In the genomic region with DNA sequence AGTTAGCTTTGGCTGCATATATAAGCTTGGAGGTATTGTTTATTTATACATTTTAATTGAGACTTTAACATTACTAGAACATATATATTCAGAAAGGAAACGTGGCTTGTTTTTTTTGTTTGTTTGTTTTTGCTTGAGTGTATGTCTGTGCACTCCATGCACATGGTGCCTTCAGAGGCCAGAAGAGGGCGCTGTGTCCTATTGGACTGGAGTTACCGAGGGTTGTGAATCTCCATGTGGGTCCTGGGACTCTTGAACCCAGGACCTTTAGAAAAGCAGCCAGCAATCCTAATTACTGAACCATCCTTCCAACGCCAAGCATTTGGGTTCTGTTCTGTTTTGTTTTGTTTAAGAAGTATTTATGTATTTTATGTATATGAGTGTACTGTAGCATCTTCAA, we compare ENCODE assay signal across 10 mouse cellular contexts. TPM values are rescaled to one million over a fixed set of nuclear protein-coding genes. Genes with fewer than 3 reads are reported as not detected.
DNase-seq lines count a peak whose midpoint lies in the region; ATAC-seq and TF ChIP-seq lines count a peak whose summit lies in the region.
"Had no signal": no experiment of that assay in that cellular context is flagged by ENCODE, and none has a peak within 500 bp of the region (broad histone marks: within the 10 kb centered on the region; RNA-seq: fewer than 3 reads in every experiment).

No protein-coding gene starts in this region.

- H3K27ac ChIP-seq in kidney, adult 2 months (ENCODE audit: insufficient read depth, low read depth, low read length), result no peak overlapping the region
- H3K27ac ChIP-seq in ES-Bruce4 (ENCODE audit: insufficient read depth, low read length), result no peak overlapping the region
- peak overlapping the region; percentile 76 for H3K27ac ChIP-seq in liver, embryonic 12.5 days
- H3K27ac ChIP-seq: hindbrain, embryonic 13.5 days had no signal

- TF ChIP-seq CTCF in kidney, adult 2 months (conservative IDR thresholded peaks at IDR 0.05; ENCODE audit: insufficient read depth, insufficient read length, low read depth, low read length), result 0 out of 2 replicates have a peak, but pooled peaks have one; percentile 18
- peak; percentile 67 for TF ChIP-seq CTCF in ES-Bruce4 (IDR thresholded peaks at IDR 0.05; ENCODE audit: low read depth, low read length)

- TF ChIP-seq EP300 in ES-Bruce4 (IDR thresholded peaks at IDR 0.05; ENCODE audit: insufficient read depth, low read depth, low read length), result no peak

- 93% methylated on average over 4 of the region's 4 CpGs for WGBS in kidney, adult 2 months
- WGBS in liver, embryonic 12.5 days (ENCODE audit: insufficient replicate concordance), result 72% methylated on average over 4 of the region's 4 CpGs

- no peaks in the 10 kb centered on the region for H3K4me1 ChIP-seq in kidney, adult 2 months (ENCODE audit: control insufficient read depth, insufficient read depth, low read length)
- H3K4me1 ChIP-seq in ES-Bruce4 (ENCODE audit: control insufficient read depth, insufficient read depth, low read length), result no peaks in the 10 kb centered on the region
- peaks cover 46% of the 10 kb centered on the region for H3K4me1 ChIP-seq in liver, embryonic 12.5 days
- H3K4me1 ChIP-seq: hindbrain, embryonic 13.5 days had no signal

- ATAC-seq in liver, embryonic 12.5 days, result no peak
- ATAC-seq in inflammation-experienced regulatory T-cells, adult 6 months, result no peak

- H3K36me3 ChIP-seq in kidney, adult 2 months (ENCODE audit: control insufficient read depth, insufficient read depth, low read length), result no peaks in the 10 kb centered on the region
- peaks cover 32% of the 10 kb centered on the region for H3K36me3 ChIP-seq in ES-Bruce4 (ENCODE audit: control insufficient read depth, insufficient read depth, low read length, poor library complexity, severe bottlenecking)
- H3K36me3 ChIP-seq in liver, embryonic 12.5 days, result peaks cover 96% of the 10 kb centered on the region
- H3K36me3 ChIP-seq: hindbrain, embryonic 13.5 days had no signal

- TF ChIP-seq POLR2A in kidney, adult 2 months (IDR thresholded peaks at IDR 0.05; ENCODE audit: low read depth, low read length), result no peak
- TF ChIP-seq POLR2A in ES-Bruce4 (IDR thresholded peaks at IDR 0.05; ENCODE audit: insufficient read depth, low read length), result no peak

- no peaks in the 10 kb centered on the region for H3K9me3 ChIP-seq in ES-Bruce4 (replicated peaks; ENCODE audit: control insufficient read depth, insufficient read depth, low read length, poor library complexity, severe bottlenecking)
- H3K9me3 ChIP-seq in liver, embryonic 12.5 days (replicated peaks), result no peaks in the 10 kb centered on the region
- H3K9me3 ChIP-seq: hindbrain, embryonic 13.5 days had no signal

- H3K4me2 ChIP-seq in liver, embryonic 12.5 days, result no peak overlapping the region
- H3K4me2 ChIP-seq: hindbrain, embryonic 13.5 days had no signal

- no peak overlapping the region for H3K4me3 ChIP-seq in kidney, adult 2 months (ENCODE audit: insufficient read depth, low read depth, low read length)
- no peak overlapping the region for H3K4me3 ChIP-seq in ES-Bruce4 (ENCODE audit: low read depth, low read length)
- H3K4me3 ChIP-seq in liver, embryonic 12.5 days, result no peak overlapping the region
- H3K4me3 ChIP-seq: hindbrain, embryonic 13.5 days had no signal

- H3K27me3 ChIP-seq in kidney, adult 2 months (replicated peaks; ENCODE audit: control insufficient read depth, insufficient read depth, low read length), result no peaks in the 10 kb centered on the region
- no peaks in the 10 kb centered on the region for H3K27me3 ChIP-seq in ES-Bruce4 (ENCODE audit: control insufficient read depth, insufficient read depth, low read length, poor library complexity, severe bottlenecking)
- H3K27me3 ChIP-seq in liver, embryonic 12.5 days (replicated peaks), result no peaks in the 10 kb centered on the region
- H3K27me3 ChIP-seq: hindbrain, embryonic 13.5 days had no signal

- no peak for DNase-seq in kidney, adult 2 months
- DNase-seq in kidney, postnatal 25 days, result no peak
- peak; percentile 45 for DNase-seq in A20 (ENCODE audit: low read depth, low spot score)
- DNase-seq in urinary bladder, postnatal 10 days (ENCODE audit: low spot score), result no peak
- DNase-seq: cerebellum, adult 11-12 months; gastrocnemius, postnatal 36 days had no signal

- no peak overlapping the region for H3K9ac ChIP-seq in ES-Bruce4 (ENCODE audit: low read depth, poor library complexity, severe bottlenecking)
- 0 out of 2 replicates have a peak overlapping the region, but pooled peaks have one; percentile 22 for H3K9ac ChIP-seq in liver, embryonic 12.5 days
- H3K9ac ChIP-seq: hindbrain, embryonic 13.5 days had no signal

RNA-seq across cellular contexts. Expression of a gene that starts 22.4 kb away (rescaled TPM):
- 0.31 and 0.77 TPM in 2 replicates for polyA plus RNA-seq in kidney, adult 2 months (2012; rRNA removed)
- 48.5 and 53.6 TPM in 2 replicates for polyA plus RNA-seq in ES-Bruce4 (2011; ENCODE audit: insufficient read depth, insufficient read length, low read depth, missing spikeins)
- 36.5 TPM in 2 replicates for polyA plus RNA-seq in liver, embryonic 12.5 days (2016; fragmentation: Nextera tagmentation; extraction: Ambion mirVana)
- polyA plus RNA-seq in inflammation-experienced regulatory T-cells, adult 6 months (2017; shearing (Covaris generic)), result 10 to 100 TPM; 13.2 to 17.9 (median 15.8) TPM
